Mouse (Mus musculus) left cerebral cortex, postnatal 25 days (tissue): Measurements from ENCODE around the gene Gm29133. TPM values are rescaled to one million over a fixed set of nuclear protein-coding genes. Genes with fewer than 3 reads are reported as not detected.

Experiments
- DNase-seq, 2 experiments: peaks; one replicate each; pipeline ENCODE4 v3.0.0; 2022; ENCODE audit warnings: low spot score in 2 of 2, mixed read lengths in 1 of 2
- intact Hi-C: fragments of 180-260 bp; cut with DNase I; formaldehyde crosslinking; loops from one replicate; pipeline ENCODE4 v1.15.1; 2025
- total RNA-seq, 2 experiments: library from RNA; stranded (reverse); gene quantifications; 2 replicates each; pipeline ENCODE4 v1.2.3; 2021

Gene Gm29133
- total RNA-seq = not detected

- no peak for DNase-seq
These were observed at the start of gene Gm29133 for GRCm38 (mm10) chr3:75747897-75748296. Gm29133 (plus strand) TSS chr3:75748197.

GRCm38 (mm10) chr3:75699088-75699487 is 48.9 kb upstream of the Gm29133 start:
- no peak for DNase-seq
- intact Hi-C loops = no loop called here

More at GRCm38 (mm10) chr3:75747897-75748296, at the start of gene Gm29133:
- intact Hi-C loops = no loop called here

GRCm38 (mm10) chr3:75701336-75701735 is 46.7 kb upstream of the Gm29133 start:
- no peak for DNase-seq
- intact Hi-C loops = loop anchor here (10.0 kb wide), 1 partner anchor 117 kb away; no protein-coding TSS in a partner anchor

- intact Hi-C loops = loop anchor here (5.0 to 10.0 kb wide), 2 partner anchors 122 to 149 kb away; partner anchors contain the start of genes Pdcd10 and Serpini1
- peak in 1 of 2 experiments; percentile 67 for DNase-seq
These were observed 41.5 kb upstream of the Gm29133 start for GRCm38 (mm10) chr3:75706536-75706935.

- intact Hi-C loops = no loop called here
- no peak for DNase-seq
These were observed 34.2 kb upstream of the Gm29133 start for GRCm38 (mm10) chr3:75713678-75714295.

- DNase-seq = peak in 1 of 2 experiments; percentile 47
- intact Hi-C loops = loop anchor here (1.0 to 5.0 kb wide), 2 partner anchors 163 to 501 kb away; partner anchors contain the start of genes Pdcd10 and Serpini1
These were observed 27.3 kb upstream of the Gm29133 start for GRCm38 (mm10) chr3:75720663-75721062.

- DNase-seq = no peak
- intact Hi-C loops = no loop called here
These were observed 16.9 kb upstream of the Gm29133 start for GRCm38 (mm10) chr3:75730982-75731600.

GRCm38 (mm10) chr3:75743664-75744437 is 4.1 kb upstream of the Gm29133 start:
- DNase-seq = no peak
- intact Hi-C loops = no loop called here

GRCm38 (mm10) chr3:75745343-75745742 is 2.7 kb upstream of the Gm29133 start:
- no peak for DNase-seq
- intact Hi-C loops = no loop called here

GRCm38 (mm10) chr3:75763351-75763750 is 15.4 kb downstream of the Gm29133 start:
- intact Hi-C loops = no loop called here

GRCm38 (mm10) chr3:75774253-75774652 is 26.3 kb downstream of the Gm29133 start:
- DNase-seq = peak in 1 of 2 experiments; percentile 35
- intact Hi-C loops = no loop called here

More at GRCm38 (mm10) chr3:75763351-75763750, 15.4 kb downstream of the Gm29133 start:
- no peak for DNase-seq

GRCm38 (mm10) chr3:75808001-75808400 is 60.0 kb downstream of the Gm29133 start:
- DNase-seq = no peak
- intact Hi-C loops = no loop called here

GRCm38 (mm10) chr3:75823934-75824333 is 75.9 kb downstream of the Gm29133 start:
- intact Hi-C loops = no loop called here

GRCm38 (mm10) chr3:75824458-75824857 is 76.5 kb downstream of the Gm29133 start:
- intact Hi-C loops = no loop called here
- no peak for DNase-seq

More at GRCm38 (mm10) chr3:75823934-75824333, 75.9 kb downstream of the Gm29133 start:
- no peak for DNase-seq

- DNase-seq = no peak
- intact Hi-C loops = no loop called here
These were observed 86.8 kb downstream of the Gm29133 start for GRCm38 (mm10) chr3:75834827-75835226.

GRCm38 (mm10) chr3:75835286-75835967 is 87.4 kb downstream of the Gm29133 start:
- intact Hi-C loops = no loop called here
- DNase-seq = peak in 1 of 2 experiments; percentile 28
